Mouse (Mus musculus): ENCODE measurements at regions not wholly inside any gene's neighbourhood (a gene's known extent, or its start where the extent isn't known, plus 50 kb on each side); places are given as distances from the start of the nearest gene placed in this dataset.

- no peak for DNase-seq (ENCODE audit: low read depth)
Observed at GRCm38 (mm10) chr16:29871395-29871794, 192.8 kb upstream of the Hes1 start.

- no peak for DNase-seq (ENCODE audit: low read depth)
Observed at GRCm38 (mm10) chr16:29876196-29876595, 188.0 kb upstream of the Hes1 start.

- no peak for DNase-seq (ENCODE audit: low read depth)
Observed at GRCm38 (mm10) chr16:29877372-29878123, 186.6 kb upstream of the Hes1 start.

GRCm38 (mm10) chr16:29879665-29880064 lies 184.5 kb upstream of the Hes1 start:
- no peak for DNase-seq (ENCODE audit: low read depth)

GRCm38 (mm10) chr16:29881497-29881896 lies 182.7 kb upstream of the Hes1 start:
- DNase-seq (ENCODE audit: low read depth), result no peak

- DNase-seq (ENCODE audit: low read depth), result no peak
Observed at GRCm38 (mm10) chr16:29882226-29882972, 181.8 kb upstream of the Hes1 start.

- DNase-seq (ENCODE audit: low read depth), result no peak
Observed at GRCm38 (mm10) chr16:29883252-29883992, 180.8 kb upstream of the Hes1 start.

GRCm38 (mm10) chr16:29884899-29885298 lies 179.3 kb upstream of the Hes1 start:
- no peak for DNase-seq (ENCODE audit: low read depth)

- DNase-seq (ENCODE audit: low read depth), result no peak
Observed at GRCm38 (mm10) chr16:29886755-29887154, 177.4 kb upstream of the Hes1 start.

- DNase-seq (ENCODE audit: low read depth), result no peak
Observed at GRCm38 (mm10) chr16:29889346-29889745, 174.8 kb upstream of the Hes1 start.

GRCm38 (mm10) chr16:29891472-29891871 lies 172.7 kb upstream of the Hes1 start:
- DNase-seq (ENCODE audit: low read depth), result no peak

GRCm38 (mm10) chr16:29893871-29894828 lies 170.0 kb upstream of the Hes1 start:
- DNase-seq (ENCODE audit: low read depth), result no peak

- DNase-seq (ENCODE audit: low read depth), result no peak
Observed at GRCm38 (mm10) chr16:29896393-29896792, 167.8 kb upstream of the Hes1 start.

- DNase-seq (ENCODE audit: low read depth), result no peak
Observed at GRCm38 (mm10) chr16:29903510-29903909, 160.7 kb upstream of the Hes1 start.

- DNase-seq (ENCODE audit: low read depth), result no peak
Observed at GRCm38 (mm10) chr16:29904183-29904775, 159.9 kb upstream of the Hes1 start.

GRCm38 (mm10) chr16:29907331-29907730 lies 156.9 kb upstream of the Hes1 start:
- no peak for DNase-seq (ENCODE audit: low read depth)

GRCm38 (mm10) chr16:29908031-29908430 lies 156.2 kb upstream of the Hes1 start:
- DNase-seq (ENCODE audit: low read depth), result no peak

- DNase-seq (ENCODE audit: low read depth), result no peak
Observed at GRCm38 (mm10) chr16:29909923-29910465, 154.2 kb upstream of the Hes1 start.

- DNase-seq (ENCODE audit: low read depth), result no peak
Observed at GRCm38 (mm10) chr16:29911164-29911571, 153.0 kb upstream of the Hes1 start.

- no peak for DNase-seq (ENCODE audit: low read depth)
Observed at GRCm38 (mm10) chr16:29913357-29914010, 150.7 kb upstream of the Hes1 start.

All from c-Kit-positive CD71-negative TER-119-negative erythroid progenitor cells, embryonic 14.5 days (primary cell).